Mouse (Mus musculus): ENCODE measurements around the gene Ocel1. TPM values are rescaled to one million over a fixed set of nuclear protein-coding genes. Genes with fewer than 3 reads are reported as not detected.

The Ocel1 gene
- polyA plus RNA-seq, 1 experiment from 2014 or later: 5.7 TPM

DNA sequence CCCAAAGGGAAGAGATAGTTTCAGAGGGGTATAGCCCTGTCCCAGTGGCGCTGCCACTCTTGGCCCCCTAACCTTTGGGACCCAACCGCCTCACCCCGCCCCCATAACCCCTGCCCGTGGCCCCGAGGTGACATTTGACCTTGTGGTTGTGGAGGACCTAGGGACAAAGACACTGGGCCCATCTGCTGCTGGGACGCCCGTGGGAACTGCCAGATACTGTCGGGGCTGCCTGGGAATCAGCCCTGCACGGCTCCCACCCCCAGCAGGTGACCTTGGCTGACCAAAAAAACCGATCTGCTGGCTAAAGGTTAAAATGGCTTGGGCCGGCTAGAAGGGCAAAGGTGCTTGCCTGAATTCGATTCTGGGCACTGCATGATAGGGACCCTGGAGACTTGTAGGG is 12.3 kb downstream of the Ocel1 start:
- no peak for ATAC-seq (replicated peaks; ENCODE audit: extremely low read depth, insufficient read depth, low FRiP score)
- Histone ChIP-seq H3K9ac (ENCODE audit: low read length) (0 out of 2 replicates have a peak overlapping the region, but pooled peaks have one; percentile 27), H3K4me1 (ENCODE audit: control insufficient read depth, insufficient read depth, low read length) (peaks cover 17% of the 10 kb centered on the region), H3K36me3 (ENCODE audit: control insufficient read depth, insufficient read depth) (no peaks in the 10 kb centered on the region), H3K9me3 (replicated peaks; ENCODE audit: control insufficient read depth, low read length) (no peaks in the 10 kb centered on the region), H3K4me3 (ENCODE audit: low read length) (no peak overlapping the region), H3K4me2 (ENCODE audit: low read depth, low read length) (no peak overlapping the region), H3K27me3 (ENCODE audit: control insufficient read depth, insufficient read depth, low read length) (no peaks in the 10 kb centered on the region), H3K27ac (ENCODE audit: low read length) (no peak overlapping the region)
- WGBS: 53% methylated on average over 12 of the region's 12 CpGs

DNA sequence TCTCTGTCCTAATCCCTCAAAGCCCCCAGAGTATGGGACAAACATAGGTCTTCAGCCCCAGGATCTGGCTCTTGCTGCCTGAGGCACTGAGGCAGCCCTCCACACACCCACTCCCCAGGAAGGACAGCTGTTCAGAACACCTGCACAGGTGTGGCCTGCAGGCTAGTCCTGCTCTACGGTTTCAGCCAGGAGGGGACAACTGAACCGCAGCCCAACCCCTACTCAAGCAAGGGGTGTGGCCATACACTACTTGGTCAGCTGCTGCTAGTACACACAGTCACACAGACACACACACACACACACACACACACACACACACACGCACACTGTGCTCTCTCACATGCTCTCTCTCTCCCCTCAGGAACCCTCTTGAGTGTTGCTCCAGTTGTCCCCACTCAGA is 12.8 kb downstream of the Ocel1 start:
- Histone ChIP-seq H3K4me2 (ENCODE audit: low read depth, low read length) (no peak overlapping the region), H3K27ac (ENCODE audit: low read length) (no peak overlapping the region), H3K4me3 (ENCODE audit: low read length) (no peak overlapping the region), H3K4me1 (ENCODE audit: control insufficient read depth, insufficient read depth, low read length) (peaks cover 16% of the 10 kb centered on the region), H3K9me3 (replicated peaks; ENCODE audit: control insufficient read depth, low read length) (no peaks in the 10 kb centered on the region), H3K27me3 (ENCODE audit: control insufficient read depth, insufficient read depth, low read length) (no peaks in the 10 kb centered on the region), H3K36me3 (ENCODE audit: control insufficient read depth, insufficient read depth) (no peaks in the 10 kb centered on the region), H3K9ac (ENCODE audit: low read length) (no peak overlapping the region)
- ATAC-seq (replicated peaks; ENCODE audit: extremely low read depth, insufficient read depth, low FRiP score): no peak
- WGBS: 69% methylated on average over 3 of the region's 3 CpGs

DNA sequence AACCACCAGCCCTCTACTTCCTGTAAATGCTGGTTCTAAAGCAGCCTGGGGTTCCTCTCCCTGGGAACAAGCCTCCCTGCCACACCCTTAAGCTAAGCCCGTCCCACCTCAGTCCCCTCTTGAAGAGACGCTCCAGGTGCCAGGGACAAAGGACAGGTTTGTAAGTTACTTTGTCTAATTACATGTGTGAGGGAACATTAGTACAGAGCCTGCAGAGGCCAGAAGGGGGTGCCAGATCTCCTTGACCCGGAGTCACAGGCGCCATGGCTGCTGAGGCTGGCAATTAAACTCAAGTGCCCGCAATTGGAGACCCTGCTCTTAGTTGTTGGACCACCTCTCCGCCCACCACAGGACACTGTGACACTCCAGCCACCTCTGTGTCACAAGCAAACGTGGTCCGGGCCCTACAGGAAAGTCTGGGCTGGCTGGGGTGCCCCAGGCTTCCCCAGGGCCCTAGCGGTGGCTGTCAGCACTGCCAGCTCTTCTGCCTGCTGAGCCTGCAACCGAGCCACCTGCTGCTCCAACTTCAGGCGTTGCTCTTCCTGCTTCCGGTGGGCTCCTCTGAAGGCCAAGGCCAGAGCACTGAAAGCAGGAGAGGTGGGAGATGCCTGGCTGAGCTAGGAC is 14.2 kb downstream of the Ocel1 start:
- no peak overlapping the region for H3K9ac ChIP-seq (ENCODE audit: low read length)
- H3K9me3 ChIP-seq (replicated peaks; ENCODE audit: control insufficient read depth, low read length): no peaks in the 10 kb centered on the region
- H3K36me3 ChIP-seq (ENCODE audit: control insufficient read depth, insufficient read depth): no peaks in the 10 kb centered on the region
- H3K27me3 ChIP-seq (ENCODE audit: control insufficient read depth, insufficient read depth, low read length): no peaks in the 10 kb centered on the region
- 0 out of 2 replicates have a peak, but pooled peaks cover 5% of the 10 kb centered on the region for H3K4me1 ChIP-seq (ENCODE audit: control insufficient read depth, insufficient read depth, low read length)
- no peak overlapping the region for H3K27ac ChIP-seq (ENCODE audit: low read length)
- no peak overlapping the region for H3K4me3 ChIP-seq (ENCODE audit: low read length)
- H3K4me2 ChIP-seq (ENCODE audit: low read depth, low read length): no peak overlapping the region
- ATAC-seq (replicated peaks; ENCODE audit: extremely low read depth, insufficient read depth, low FRiP score): no peak
- WGBS: 69% methylated on average over 12 of the region's 12 CpGs

DNA sequence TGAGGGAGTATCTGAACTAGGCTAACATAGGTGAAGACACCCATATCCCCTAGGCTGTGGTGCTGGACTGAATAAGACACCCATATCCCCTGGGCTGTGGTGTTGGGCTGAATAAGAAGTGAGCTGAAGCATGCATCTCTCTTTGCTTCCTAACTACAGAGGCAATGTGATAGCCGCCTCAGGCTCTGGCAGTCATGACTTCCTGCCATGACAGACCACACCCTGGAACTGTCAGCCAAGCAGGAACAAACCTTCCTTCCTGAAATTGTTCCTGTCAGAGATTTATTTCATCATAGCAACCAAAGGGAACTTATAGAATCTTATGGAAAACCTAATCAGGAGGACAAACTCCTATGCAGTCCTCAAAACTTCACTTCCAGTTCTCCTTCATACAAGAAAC is 17.2 kb downstream of the Ocel1 start:
- 43% methylated on average over 1 of the region's 1 CpGs for WGBS
- H3K4me2 ChIP-seq (ENCODE audit: low read depth, low read length): no peak overlapping the region
- H3K4me3 ChIP-seq (ENCODE audit: low read length): no peak overlapping the region
- ATAC-seq (replicated peaks; ENCODE audit: extremely low read depth, insufficient read depth, low FRiP score): no peak
- H3K27ac ChIP-seq (ENCODE audit: low read length): no peak overlapping the region
- no peaks in the 10 kb centered on the region for H3K36me3 ChIP-seq (ENCODE audit: control insufficient read depth, insufficient read depth)
- H3K9ac ChIP-seq (ENCODE audit: low read length): no peak overlapping the region
- 0 out of 2 replicates have a peak, but pooled peaks cover 1% of the 10 kb centered on the region for H3K4me1 ChIP-seq (ENCODE audit: control insufficient read depth, insufficient read depth, low read length)
- H3K9me3 ChIP-seq (replicated peaks; ENCODE audit: control insufficient read depth, low read length): no peaks in the 10 kb centered on the region
- no peaks in the 10 kb centered on the region for H3K27me3 ChIP-seq (ENCODE audit: control insufficient read depth, insufficient read depth, low read length)

DNA sequence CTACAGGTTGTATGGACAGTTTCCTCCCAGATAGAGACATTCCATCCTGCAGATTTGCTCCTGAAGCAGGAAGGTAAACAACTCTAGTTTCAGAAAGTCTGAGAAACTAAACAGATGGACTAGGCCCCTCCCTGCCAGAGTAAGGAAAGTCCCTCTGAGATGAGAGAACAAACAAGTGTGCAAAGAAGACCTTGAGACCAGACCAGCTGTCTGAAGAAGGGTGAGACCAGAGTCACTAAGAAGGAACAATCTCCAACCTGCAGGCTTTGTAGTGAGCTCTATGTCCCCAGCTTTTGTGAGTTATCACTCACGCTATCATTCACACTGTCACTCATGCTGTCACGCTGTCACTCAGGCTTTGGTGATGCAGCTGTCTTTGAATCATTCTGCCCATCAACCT is 20.6 kb downstream of the Ocel1 start:
- Histone ChIP-seq H3K9me3 (replicated peaks; ENCODE audit: control insufficient read depth, low read length) (no peaks in the 10 kb centered on the region), H3K9ac (ENCODE audit: low read length) (no peak overlapping the region), H3K27ac (ENCODE audit: low read length) (no peak overlapping the region), H3K4me1 (ENCODE audit: control insufficient read depth, insufficient read depth, low read length) (peaks cover 2% of the 10 kb centered on the region; the same call in 1 of the 2 replicates), H3K27me3 (ENCODE audit: control insufficient read depth, insufficient read depth, low read length) (no peaks in the 10 kb centered on the region), H3K4me2 (ENCODE audit: low read depth, low read length) (no peak overlapping the region), H3K36me3 (ENCODE audit: control insufficient read depth, insufficient read depth) (no peaks in the 10 kb centered on the region), H3K4me3 (ENCODE audit: low read length) (no peak overlapping the region)
- 77% methylated on average over 2 of the region's 2 CpGs for WGBS
- no peak for ATAC-seq (replicated peaks; ENCODE audit: extremely low read depth, insufficient read depth, low FRiP score)

DNA sequence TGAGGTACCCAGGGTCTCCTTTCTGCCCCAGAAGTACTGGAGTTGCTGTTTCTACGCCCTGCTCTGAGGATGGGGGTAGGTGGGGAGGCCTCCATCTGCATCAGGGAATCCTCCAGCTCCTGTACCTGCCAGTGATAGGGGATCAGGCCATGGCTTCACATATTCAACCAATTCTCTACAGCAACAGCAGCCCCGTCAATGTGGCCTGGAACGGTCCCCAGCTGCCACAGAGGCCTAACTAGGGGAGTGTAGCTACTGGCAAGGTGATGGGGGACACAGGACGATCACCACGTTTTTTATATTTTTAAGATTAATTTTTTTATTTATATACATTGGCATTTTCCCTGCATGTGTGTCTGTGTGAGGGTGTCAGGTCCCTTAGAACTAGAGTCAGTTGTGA is 21.3 kb downstream of the Ocel1 start:
- WGBS: 67% methylated on average over 5 of the region's 5 CpGs
- H3K27me3 ChIP-seq (ENCODE audit: control insufficient read depth, insufficient read depth, low read length): no peaks in the 10 kb centered on the region
- no peak overlapping the region for H3K4me2 ChIP-seq (ENCODE audit: low read depth, low read length)
- no peaks in the 10 kb centered on the region for H3K9me3 ChIP-seq (replicated peaks; ENCODE audit: control insufficient read depth, low read length)
- H3K9ac ChIP-seq (ENCODE audit: low read length): no peak overlapping the region
- ATAC-seq (replicated peaks; ENCODE audit: extremely low read depth, insufficient read depth, low FRiP score): no peak
- no peaks in the 10 kb centered on the region for H3K36me3 ChIP-seq (ENCODE audit: control insufficient read depth, insufficient read depth)
- no peak overlapping the region for H3K4me3 ChIP-seq (ENCODE audit: low read length)
- H3K27ac ChIP-seq (ENCODE audit: low read length): no peak overlapping the region
- peaks cover 4% of the 10 kb centered on the region for H3K4me1 ChIP-seq (ENCODE audit: control insufficient read depth, insufficient read depth, low read length)

DNA sequence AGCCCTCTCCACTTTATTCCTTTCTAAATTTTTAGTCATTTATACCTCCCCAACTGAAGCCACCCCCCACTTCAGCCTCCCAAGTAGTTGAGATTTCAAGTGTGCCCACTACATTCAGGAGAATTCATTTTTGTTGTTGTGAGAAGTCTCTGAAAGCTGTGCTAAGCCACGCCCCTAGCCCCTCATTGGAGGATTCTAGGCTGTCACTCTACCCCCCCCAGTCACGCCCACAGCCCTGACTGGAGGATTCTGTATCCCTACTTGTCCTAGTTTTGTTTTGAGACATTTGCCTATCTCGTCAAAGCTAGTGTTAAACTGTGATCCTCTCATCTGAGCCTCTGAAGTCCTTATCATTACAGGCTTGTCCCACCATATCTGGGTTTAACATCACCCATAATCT is 21.8 kb downstream of the Ocel1 start:
- peak overlapping the region; percentile 12; the same call in 1 of the 2 replicates for H3K4me2 ChIP-seq (ENCODE audit: low read depth, low read length)
- H3K27ac ChIP-seq (ENCODE audit: low read length): no peak overlapping the region
- no peak for ATAC-seq (replicated peaks; ENCODE audit: extremely low read depth, insufficient read depth, low FRiP score)
- no peaks in the 10 kb centered on the region for H3K9me3 ChIP-seq (replicated peaks; ENCODE audit: control insufficient read depth, low read length)
- H3K4me3 ChIP-seq (ENCODE audit: low read length): 0 out of 2 replicates have a peak overlapping the region, but pooled peaks have one; percentile 5
- 21% methylated on average over 3 of the region's 3 CpGs for WGBS
- no peaks in the 10 kb centered on the region for H3K27me3 ChIP-seq (ENCODE audit: control insufficient read depth, insufficient read depth, low read length)
- no peak overlapping the region for H3K9ac ChIP-seq (ENCODE audit: low read length)
- peaks cover 9% of the 10 kb centered on the region for H3K4me1 ChIP-seq (ENCODE audit: control insufficient read depth, insufficient read depth, low read length)
- H3K36me3 ChIP-seq (ENCODE audit: control insufficient read depth, insufficient read depth): no peaks in the 10 kb centered on the region

DNA sequence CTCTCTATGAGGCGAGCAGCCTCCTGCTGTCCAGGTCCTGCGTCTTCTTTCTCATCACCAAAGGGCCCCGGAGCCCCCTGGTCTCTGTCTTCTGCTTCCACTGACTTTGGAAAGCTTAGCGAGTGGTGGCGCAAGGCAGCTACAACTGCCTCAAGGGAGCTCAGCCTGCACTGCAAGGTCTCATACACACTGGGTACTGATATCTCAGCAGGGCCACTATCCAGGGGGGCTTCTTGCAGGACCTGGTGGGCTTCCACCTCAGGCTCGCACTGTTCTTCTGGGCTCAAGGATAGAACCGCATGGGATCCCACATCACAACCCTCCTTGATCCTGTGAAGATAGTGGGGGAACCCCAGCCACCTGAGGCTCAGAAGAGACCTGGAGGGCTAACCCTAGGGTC is 23.4 kb downstream of the Ocel1 start:
- H3K36me3 ChIP-seq (ENCODE audit: control insufficient read depth, insufficient read depth): peaks cover 8% of the 10 kb centered on the region
- 69% methylated on average over 7 of the region's 7 CpGs for WGBS
- no peak for ATAC-seq (replicated peaks; ENCODE audit: extremely low read depth, insufficient read depth, low FRiP score)
- H3K9ac ChIP-seq (ENCODE audit: low read length): no peak overlapping the region; the same call in 1 of the 2 replicates
- no peaks in the 10 kb centered on the region for H3K9me3 ChIP-seq (replicated peaks; ENCODE audit: control insufficient read depth, low read length)
- H3K4me1 ChIP-seq (ENCODE audit: control insufficient read depth, insufficient read depth, low read length): peaks cover 9% of the 10 kb centered on the region
- no peak overlapping the region for H3K27ac ChIP-seq (ENCODE audit: low read length)
- H3K27me3 ChIP-seq (ENCODE audit: control insufficient read depth, insufficient read depth, low read length): no peaks in the 10 kb centered on the region
- H3K4me3 ChIP-seq (ENCODE audit: low read length): peak overlapping the region; percentile 31
- peak overlapping the region; percentile 43 for H3K4me2 ChIP-seq (ENCODE audit: low read depth, low read length)

DNA sequence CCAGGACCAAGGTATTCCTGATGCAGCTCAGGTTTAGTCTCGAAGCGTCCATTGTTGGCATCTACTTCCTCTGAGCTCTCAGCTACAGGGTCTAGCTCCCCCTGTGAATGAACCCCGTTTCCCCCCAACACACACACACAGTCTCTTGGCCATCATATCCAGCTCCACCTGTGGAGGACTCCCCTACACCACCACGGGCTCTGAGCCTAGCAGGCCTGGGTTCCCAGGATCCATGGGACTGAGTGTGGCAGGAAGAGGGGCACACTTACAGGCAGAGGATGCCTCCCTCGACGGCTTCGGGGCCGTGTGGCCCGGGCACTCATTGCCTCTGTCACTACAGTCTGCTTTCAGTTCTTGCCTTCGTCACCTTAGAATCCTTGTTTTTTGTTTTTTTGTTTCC is 24.0 kb downstream of the Ocel1 start:
- no peaks in the 10 kb centered on the region for H3K9me3 ChIP-seq (replicated peaks; ENCODE audit: control insufficient read depth, low read length)
- H3K9ac ChIP-seq (ENCODE audit: low read length): peak overlapping the region; percentile 41; the same call in 1 of the 2 replicates
- no peak for ATAC-seq (replicated peaks; ENCODE audit: extremely low read depth, insufficient read depth, low FRiP score)
- peak overlapping the region; percentile 43 for H3K4me2 ChIP-seq (ENCODE audit: low read depth, low read length)
- H3K27ac ChIP-seq (ENCODE audit: low read length): peak overlapping the region; percentile 87; the same call in 1 of the 2 replicates
- peaks cover 10% of the 10 kb centered on the region for H3K36me3 ChIP-seq (ENCODE audit: control insufficient read depth, insufficient read depth)
- peaks cover 9% of the 10 kb centered on the region for H3K4me1 ChIP-seq (ENCODE audit: control insufficient read depth, insufficient read depth, low read length)
- peak overlapping the region; percentile 31 for H3K4me3 ChIP-seq (ENCODE audit: low read length)
- WGBS: 72% methylated on average over 10 of the region's 10 CpGs
- H3K27me3 ChIP-seq (ENCODE audit: control insufficient read depth, insufficient read depth, low read length): no peaks in the 10 kb centered on the region

Measured in heart, embryonic 16.5 days (tissue).